Mouse (Mus musculus): ENCODE measurements at regions not wholly inside any gene's neighbourhood (a gene's known extent, or its start where the extent isn't known, plus 50 kb on each side); places are given as distances from the start of the nearest gene placed in this dataset.

DNA sequence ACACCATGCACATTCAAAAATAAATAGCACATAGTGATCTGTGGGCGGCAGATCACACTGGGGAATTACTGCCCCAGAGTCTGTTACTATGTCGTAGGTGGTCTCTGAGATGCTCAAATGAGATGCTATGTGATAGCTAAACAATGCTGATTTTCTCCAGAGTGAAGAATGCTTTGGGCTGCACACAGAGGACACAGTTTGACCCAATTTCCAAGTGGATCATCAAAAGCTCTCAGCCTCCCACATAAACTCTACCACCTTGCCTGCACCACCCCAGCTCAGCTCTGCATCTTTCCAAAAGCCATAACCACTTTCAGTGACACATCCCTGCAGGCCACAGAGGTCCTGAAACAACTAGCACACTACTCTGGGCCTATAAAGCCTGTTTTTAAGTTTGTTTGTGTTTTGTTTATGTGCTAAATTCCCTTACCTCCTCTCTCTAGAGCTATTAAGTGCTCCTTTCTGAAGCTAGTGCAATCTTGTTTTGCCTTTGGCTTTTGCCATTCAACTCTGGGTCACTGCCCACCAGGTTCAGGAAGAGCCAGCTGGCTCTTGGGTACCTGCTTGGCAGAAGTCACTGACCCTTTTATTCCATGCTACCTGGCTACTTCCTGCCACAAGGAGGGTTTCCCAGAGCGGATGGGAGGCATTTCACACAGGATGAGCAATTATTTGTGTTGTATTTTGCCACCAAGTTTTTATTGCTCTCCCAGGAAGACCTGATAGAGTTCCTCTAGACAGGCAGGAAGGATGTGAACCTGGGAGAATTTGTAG is 73.3 kb upstream of the 2610301B20Rik start:
- H3K4me2 ChIP-seq (replicated peaks; ENCODE audit: low read depth, low read length, severe bottlenecking): no peak overlapping the region
- no peaks in the 10 kb centered on the region for H3K27me3 ChIP-seq (ENCODE audit: control insufficient read depth, insufficient read depth, low read length)
- TF ChIP-seq POLR2A (IDR thresholded peaks at IDR 0.05; ENCODE audit: borderline replicate concordance, extremely low read depth, insufficient read depth, insufficient read length): no peak
- H3K9ac ChIP-seq (ENCODE audit: low read depth, low read length, severe bottlenecking): no peak overlapping the region
- WGBS: 76% methylated on average over 3 of the region's 3 CpGs
- H3K36me3 ChIP-seq (ENCODE audit: control insufficient read depth, insufficient read depth, low read length): no peaks in the 10 kb centered on the region
- H3K4me3 ChIP-seq (replicated peaks; ENCODE audit: low read length): no peak overlapping the region
- ATAC-seq (ENCODE audit: low FRiP score, low read depth) (no peak), DNase-seq (ENCODE audit: low spot score) (no peak)
- H3K4me1 ChIP-seq (ENCODE audit: control insufficient read depth, insufficient read depth, low read length): no peaks in the 10 kb centered on the region
- H3K9me3 ChIP-seq (ENCODE audit: control insufficient read depth, low read length): no peaks in the 10 kb centered on the region
- H3K27ac ChIP-seq (replicated peaks; ENCODE audit: low read depth, low read length): no peak overlapping the region

DNA sequence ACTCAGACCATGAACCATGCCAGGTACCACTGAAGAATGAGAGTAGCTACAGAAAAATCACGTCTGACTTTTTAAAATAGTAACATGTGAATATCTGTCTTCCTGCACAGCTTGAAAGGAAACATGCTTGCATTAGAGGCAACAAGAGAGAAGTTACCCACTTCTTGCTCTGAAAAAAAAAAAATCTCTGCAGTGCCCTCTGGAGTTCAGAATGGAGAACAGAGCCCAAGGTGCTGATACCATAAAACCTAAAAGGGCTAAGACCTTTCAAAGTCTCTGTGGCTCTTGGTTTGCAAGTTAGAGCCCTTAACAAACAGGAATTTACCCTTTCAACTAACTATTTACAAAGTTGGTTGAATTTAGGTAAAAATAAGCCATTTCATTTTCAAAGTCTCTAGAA is 69.6 kb upstream of the 2610301B20Rik start:
- H3K9me3 ChIP-seq (ENCODE audit: control insufficient read depth, low read length): no peaks in the 10 kb centered on the region
- no peak overlapping the region for H3K4me2 ChIP-seq (replicated peaks; ENCODE audit: low read depth, low read length, severe bottlenecking)
- no peaks in the 10 kb centered on the region for H3K27me3 ChIP-seq (ENCODE audit: control insufficient read depth, insufficient read depth, low read length)
- no peak for TF ChIP-seq POLR2A (IDR thresholded peaks at IDR 0.05; ENCODE audit: borderline replicate concordance, extremely low read depth, insufficient read depth, insufficient read length)
- no peaks in the 10 kb centered on the region for H3K4me1 ChIP-seq (ENCODE audit: control insufficient read depth, insufficient read depth, low read length)
- H3K27ac ChIP-seq (replicated peaks; ENCODE audit: low read depth, low read length): no peak overlapping the region
- DNase-seq (ENCODE audit: low spot score): no peak
- no peak overlapping the region for H3K4me3 ChIP-seq (replicated peaks; ENCODE audit: low read length)
- WGBS: 13% methylated on average over 1 of the region's 1 CpGs
- H3K9ac ChIP-seq (ENCODE audit: low read depth, low read length, severe bottlenecking): no peak overlapping the region
- no peak for ATAC-seq (ENCODE audit: low FRiP score, low read depth)
- no peaks in the 10 kb centered on the region for H3K36me3 ChIP-seq (ENCODE audit: control insufficient read depth, insufficient read depth, low read length)

DNA sequence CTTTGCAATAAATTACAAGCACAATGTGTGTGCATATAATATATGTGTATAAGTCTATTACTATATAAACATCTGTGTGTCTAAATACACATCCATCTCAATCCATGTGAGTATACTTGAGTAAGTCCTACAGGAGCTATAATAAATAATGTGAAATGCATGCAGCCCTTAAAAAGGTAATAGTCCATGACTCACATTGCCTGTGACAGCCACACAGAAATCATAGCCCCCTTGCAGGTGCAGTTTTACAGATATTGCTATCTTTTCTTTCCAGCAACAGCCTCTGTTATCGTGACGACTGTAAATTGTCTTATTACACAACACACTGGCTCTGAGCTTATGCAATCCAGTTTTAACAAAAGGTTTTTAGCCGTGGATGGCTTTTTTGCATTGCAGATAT is 67.0 kb upstream of the 2610301B20Rik start:
- Histone ChIP-seq H3K4me2 (replicated peaks; ENCODE audit: low read depth, low read length, severe bottlenecking) (no peak overlapping the region), H3K36me3 (ENCODE audit: control insufficient read depth, insufficient read depth, low read length) (no peaks in the 10 kb centered on the region), H3K9me3 (ENCODE audit: control insufficient read depth, low read length) (no peaks in the 10 kb centered on the region), H3K4me1 (ENCODE audit: control insufficient read depth, insufficient read depth, low read length) (no peaks in the 10 kb centered on the region), H3K27me3 (ENCODE audit: control insufficient read depth, insufficient read depth, low read length) (no peaks in the 10 kb centered on the region), H3K27ac (replicated peaks; ENCODE audit: low read depth, low read length) (no peak overlapping the region), H3K4me3 (replicated peaks; ENCODE audit: low read length) (no peak overlapping the region), H3K9ac (ENCODE audit: low read depth, low read length, severe bottlenecking) (no peak overlapping the region)
- 75% methylated on average over 3 of the region's 3 CpGs for WGBS
- no peak for ATAC-seq (ENCODE audit: low FRiP score, low read depth)
- TF ChIP-seq POLR2A (IDR thresholded peaks at IDR 0.05; ENCODE audit: borderline replicate concordance, extremely low read depth, insufficient read depth, insufficient read length): no peak
- DNase-seq (ENCODE audit: low spot score): no peak

DNA sequence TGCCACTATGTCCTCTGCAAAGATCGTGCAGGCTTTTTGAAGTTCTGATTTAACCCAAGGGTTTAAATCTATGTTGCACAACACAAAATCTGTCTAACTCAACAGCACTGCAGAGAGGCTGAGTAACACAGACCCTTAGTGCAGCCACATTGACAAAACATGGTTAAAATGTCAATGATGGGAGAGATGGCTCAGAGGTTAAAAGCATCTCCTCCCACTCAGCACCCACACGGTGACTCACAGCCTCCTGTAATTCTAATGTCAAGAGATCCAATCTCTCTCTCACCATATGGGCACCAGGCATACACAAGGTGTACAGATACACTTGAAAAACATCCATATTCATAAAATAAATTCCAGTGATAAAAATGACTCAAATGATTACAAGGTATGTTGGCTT is 61.4 kb upstream of the 2610301B20Rik start:
- Histone ChIP-seq H3K36me3 (ENCODE audit: control insufficient read depth, insufficient read depth, low read length) (no peaks in the 10 kb centered on the region), H3K4me3 (replicated peaks; ENCODE audit: low read length) (no peak overlapping the region), H3K4me2 (replicated peaks; ENCODE audit: low read depth, low read length, severe bottlenecking) (no peak overlapping the region), H3K9ac (ENCODE audit: low read depth, low read length, severe bottlenecking) (no peak overlapping the region), H3K27me3 (ENCODE audit: control insufficient read depth, insufficient read depth, low read length) (no peaks in the 10 kb centered on the region), H3K9me3 (ENCODE audit: control insufficient read depth, low read length) (no peaks in the 10 kb centered on the region), H3K4me1 (ENCODE audit: control insufficient read depth, insufficient read depth, low read length) (no peaks in the 10 kb centered on the region), H3K27ac (replicated peaks; ENCODE audit: low read depth, low read length) (no peak overlapping the region)
- DNase-seq (ENCODE audit: low spot score) (no peak), ATAC-seq (ENCODE audit: low FRiP score, low read depth) (no peak)
- no peak for TF ChIP-seq POLR2A (IDR thresholded peaks at IDR 0.05; ENCODE audit: borderline replicate concordance, extremely low read depth, insufficient read depth, insufficient read length)
- WGBS: 76% methylated on average over 2 of the region's 2 CpGs
